Mouse (Mus musculus) layer of hippocampus, adult 8-10 months (tissue): ENCODE data around the gene Aff3. TPM values are rescaled to one million over a fixed set of nuclear protein-coding genes. Genes with fewer than 3 reads are reported as not detected.

ENCODE experiments used
- DNase-seq, 2 experiments: peaks; one replicate each; pipeline ENCODE4 v3.0.0; 2022; ENCODE audit warnings: low spot score in 2 of 2
- total RNA-seq, 4 experiments: library from RNA; stranded (reverse); gene quantifications; 2 replicates each; pipeline ENCODE4 v1.2.4; 2022

The Aff3 gene
- total RNA-seq, 4 experiments from 2014 or later: 101 to 141 (median 116) TPM

- no peak for DNase-seq
These were observed 424.1 kb downstream of the Aff3 start for GRCm38 (mm10) chr1:38240438-38241220.

- no peak for DNase-seq
These were observed 425.2 kb downstream of the Aff3 start for GRCm38 (mm10) chr1:38239516-38239915.

- no peak for DNase-seq
These were observed 426.9 kb downstream of the Aff3 start for GRCm38 (mm10) chr1:38237831-38238230.

- no peak for DNase-seq
These were observed 427.5 kb downstream of the Aff3 start for GRCm38 (mm10) chr1:38237027-38237787.

- no peak for DNase-seq
These were observed 431.6 kb downstream of the Aff3 start for GRCm38 (mm10) chr1:38233121-38233520.

- DNase-seq: no peak
These were observed 434.7 kb downstream of the Aff3 start for GRCm38 (mm10) chr1:38230041-38230440.

GRCm38 (mm10) chr1:38228806-38229205 is 435.9 kb downstream of the Aff3 start:
- no peak for DNase-seq

GRCm38 (mm10) chr1:38225166-38225565 is 439.6 kb downstream of the Aff3 start:
- no peak for DNase-seq

- no peak for DNase-seq
These were observed 442.6 kb downstream of the Aff3 start for GRCm38 (mm10) chr1:38222160-38222559.

- DNase-seq: no peak
These were observed 443.3 kb downstream of the Aff3 start for GRCm38 (mm10) chr1:38221431-38221830.

GRCm38 (mm10) chr1:38217912-38218795 is 446.6 kb downstream of the Aff3 start:
- no peak for DNase-seq

- no peak for DNase-seq
These were observed 447.7 kb downstream of the Aff3 start for GRCm38 (mm10) chr1:38217098-38217497.

GRCm38 (mm10) chr1:38213377-38213776 is 451.4 kb downstream of the Aff3 start:
- no peak for DNase-seq

- no peak for DNase-seq
These were observed 452.4 kb downstream of the Aff3 start for GRCm38 (mm10) chr1:38212386-38212785.

- DNase-seq: no peak
These were observed 462.1 kb downstream of the Aff3 start for GRCm38 (mm10) chr1:38202475-38203183.

- DNase-seq: no peak
These were observed 463.0 kb downstream of the Aff3 start for GRCm38 (mm10) chr1:38201796-38202195.

- peak; percentile 45 to 61 for DNase-seq
These were observed 464.8 kb downstream of the Aff3 start for GRCm38 (mm10) chr1:38199669-38200635.

GRCm38 (mm10) chr1:38198393-38199029 is 466.2 kb downstream of the Aff3 start:
- DNase-seq: no peak

- DNase-seq: no peak
These were observed 467.5 kb downstream of the Aff3 start for GRCm38 (mm10) chr1:38197145-38197682.
